Mouse (Mus musculus) stomach, embryonic 14.5 days (tissue): ENCODE data around the gene Chd9. TPM values are rescaled to one million over a fixed set of nuclear protein-coding genes. Genes with fewer than 3 reads are reported as not detected.

Experiments used
- ATAC-seq: fragments of 200-750 bp; cut with Nextera tagmentation; 2 replicates; pipeline ENCODE4 v1.8.0; 2017; ENCODE audit warnings: low read depth, moderate TSS enrichment; ENCODE audit not compliant: insufficient number of reproducible peaks, insufficient read depth, low FRiP score
- H3K27ac ChIP-seq: fragments of 300-500 bp; sonication (generic); 2 replicates; pipeline ENCODE4 v1.5.1; 2014; ENCODE audit warnings: mild to moderate bottlenecking, low read length, moderate library complexity, mixed read lengths
- H3K27me3 ChIP-seq: fragments of 300-500 bp; sonication (generic); 2 replicates; pipeline ENCODE4 v1.6.1; 2014; ENCODE audit warnings: low read length, control low read depth, mixed read lengths; ENCODE audit not compliant: control insufficient read depth, insufficient read depth
- H3K36me3 ChIP-seq: fragments of 300-500 bp; sonication (generic); 2 replicates; pipeline ENCODE4 v1.6.1; 2014; ENCODE audit warnings: mild to moderate bottlenecking, control low read depth, low read length, moderate library complexity, mixed read lengths; ENCODE audit not compliant: control insufficient read depth, insufficient read depth
- H3K4me1 ChIP-seq: fragments of 300-500 bp; sonication (generic); 2 replicates; pipeline ENCODE4 v1.6.1; 2014; ENCODE audit warnings: low read length, control low read depth, mixed read lengths; ENCODE audit not compliant: control insufficient read depth, insufficient read depth
- H3K4me2 ChIP-seq: fragments of 300-500 bp; sonication (generic); replicated peaks from 2 replicates; pipeline ENCODE4 v1.6.1; 2014; ENCODE audit warnings: low read depth, low read length, control low read depth
- H3K4me3 ChIP-seq: fragments of 300-500 bp; sonication (generic); 2 replicates; pipeline ENCODE4 v1.5.1; 2014; ENCODE audit warnings: low read depth, low read length, control low read depth
- H3K9ac ChIP-seq: fragments of 300-500 bp; sonication (generic); replicated peaks from 2 replicates; pipeline ENCODE4 v1.6.1; 2014; ENCODE audit warnings: low read depth, mild to moderate bottlenecking, control low read depth, low read length, moderate library complexity, mixed read lengths
- H3K9me3 ChIP-seq: fragments of 300-500 bp; sonication (generic); 2 replicates; pipeline ENCODE4 v1.6.1; 2016; ENCODE audit warnings: low read depth, low read length, control low read depth; ENCODE audit not compliant: control insufficient read depth
- WGBS: fragments of 180-500 bp; shearing (Covaris S2); extraction: QIAGEN DNeasy Blood & Tissue Kit; methylation state at CpG from one replicate; pipeline ENCODE4 v1.1.7; 2014; 5-methylcytosine and 5-hydroxymethylcytosine counted together
- polyA plus RNA-seq: library from polyadenylated mRNA; unstranded; fragments of >200 nt; fragmentation: Nextera tagmentation; extraction: Ambion mirVana; gene quantifications from 2 replicates; pipeline ENCODE4 v1.2.1, GENCODE M21; 2014

The Chd9 gene
- polyA plus RNA-seq, 1 experiment from 2014 or later, result 112 TPM

GRCm38 (mm10) chr8:91069407-91069806 lies 241.3 kb downstream of the Chd9 start:
- H3K4me3 ChIP-seq, result peak overlapping the region; percentile 94
- peaks cover 7% of the 10 kb centered on the region for H3K4me1 ChIP-seq
- H3K27me3 ChIP-seq, result no peaks in the 10 kb centered on the region
- peak overlapping the region; percentile 49 for H3K4me2 ChIP-seq
- 3% methylated on average over 10 of the region's 10 CpGs for WGBS
- no peaks in the 10 kb centered on the region for H3K36me3 ChIP-seq
- no peak overlapping the region for H3K27ac ChIP-seq
- ATAC-seq, result no peak
- no peak overlapping the region for H3K9ac ChIP-seq
- H3K9me3 ChIP-seq, result no peaks in the 10 kb centered on the region

GRCm38 (mm10) chr8:91069834-91070233 lies 241.7 kb downstream of the Chd9 start, which contains the start of gene Rbl2:
TSS of gene Rbl2 (plus strand) at chr8:91070057.
- H3K9me3 ChIP-seq, result no peaks in the 10 kb centered on the region
- peak within 1 kb of the TSS; percentile 77 for H3K27ac ChIP-seq
- H3K36me3 ChIP-seq, result no peaks in the 10 kb centered on the region
- ATAC-seq, result peak; percentile 97
- H3K4me2 ChIP-seq, result peak within 1 kb of the TSS; percentile 49
- under 1% methylated on average over 24 of the region's 25 CpGs for WGBS
- H3K4me1 ChIP-seq, result peaks cover 7% of the 10 kb centered on the region
- H3K27me3 ChIP-seq, result no peaks in the 10 kb centered on the region
- peak within 1 kb of the TSS; percentile 94 for H3K4me3 ChIP-seq
- peak within 1 kb of the TSS; percentile 71 for H3K9ac ChIP-seq

- Histone ChIP-seq H3K27me3 (no peaks in the 10 kb centered on the region), H3K9ac (peak overlapping the region; percentile 71), H3K36me3 (no peaks in the 10 kb centered on the region), H3K4me2 (peak overlapping the region; percentile 49), H3K9me3 (no peaks in the 10 kb centered on the region), H3K27ac (peak overlapping the region; percentile 77), H3K4me3 (peak overlapping the region; percentile 94), H3K4me1 (peaks cover 7% of the 10 kb centered on the region)
- peak; percentile 84 for ATAC-seq
- WGBS, result under 1% methylated on average over 34 of the region's 34 CpGs
These were observed 242.2 kb downstream of the Chd9 start for GRCm38 (mm10) chr8:91070275-91070859.

GRCm38 (mm10) chr8:91077077-91077867 lies 249.1 kb downstream of the Chd9 start:
- Histone ChIP-seq H3K9ac (no peak overlapping the region), H3K9me3 (no peaks in the 10 kb centered on the region), H3K4me1 (no peaks in the 10 kb centered on the region), H3K4me3 (no peak overlapping the region), H3K36me3 (peaks cover 19% of the 10 kb centered on the region), H3K4me2 (no peak overlapping the region), H3K27ac (no peak overlapping the region), H3K27me3 (no peaks in the 10 kb centered on the region)
- ATAC-seq, result no peak
- 91% methylated on average over 12 of the region's 12 CpGs for WGBS

- Histone ChIP-seq H3K27me3 (no peaks in the 10 kb centered on the region), H3K4me2 (no peak overlapping the region), H3K9me3 (no peaks in the 10 kb centered on the region), H3K4me1 (no peaks in the 10 kb centered on the region), H3K4me3 (no peak overlapping the region), H3K9ac (no peak overlapping the region), H3K27ac (no peak overlapping the region), H3K36me3 (peaks cover 23% of the 10 kb centered on the region)
- ATAC-seq, result no peak
- WGBS, result 91% methylated on average over 2 of the region's 2 CpGs
These were observed 251.5 kb downstream of the Chd9 start for GRCm38 (mm10) chr8:91079678-91080077.

GRCm38 (mm10) chr8:91081911-91082310 lies 253.8 kb downstream of the Chd9 start:
- Histone ChIP-seq H3K27ac (no peak overlapping the region), H3K9ac (no peak overlapping the region), H3K4me3 (no peak overlapping the region), H3K27me3 (no peaks in the 10 kb centered on the region), H3K4me1 (no peaks in the 10 kb centered on the region), H3K9me3 (no peaks in the 10 kb centered on the region), H3K4me2 (no peak overlapping the region), H3K36me3 (peaks cover 27% of the 10 kb centered on the region)
- 73% methylated on average over 7 of the region's 7 CpGs for whole genome bisulfite sequencing
- no peak for ATAC-seq

- no peak for ATAC-seq
- Histone ChIP-seq H3K4me3 (no peak overlapping the region), H3K4me2 (no peak overlapping the region), H3K36me3 (peaks cover 27% of the 10 kb centered on the region), H3K27me3 (no peaks in the 10 kb centered on the region), H3K4me1 (no peaks in the 10 kb centered on the region), H3K27ac (no peak overlapping the region), H3K9me3 (no peaks in the 10 kb centered on the region), H3K9ac (no peak overlapping the region)
- WGBS, result 92% methylated on average over 12 of the region's 12 CpGs
These were observed 254.3 kb downstream of the Chd9 start for GRCm38 (mm10) chr8:91082428-91082827.

GRCm38 (mm10) chr8:91088452-91088851 lies 260.3 kb downstream of the Chd9 start:
- Histone ChIP-seq H3K4me2 (no peak overlapping the region), H3K9ac (no peak overlapping the region), H3K27me3 (no peaks in the 10 kb centered on the region), H3K27ac (no peak overlapping the region), H3K9me3 (no peaks in the 10 kb centered on the region), H3K4me1 (no peaks in the 10 kb centered on the region), H3K36me3 (peaks cover 32% of the 10 kb centered on the region), H3K4me3 (no peak overlapping the region)
- WGBS, result 92% methylated on average over 7 of the region's 7 CpGs
- no peak for ATAC-seq
